8 mouse cellular contexts compared by ENCODE assay signal in genomic region chr16:7419655-7420281, GRCm38 (mm10).
DNase-seq lines count a peak whose midpoint lies in the region; ATAC-seq lines count a peak whose summit lies in the region.

No protein-coding gene starts in this region.

- H3K9me3 ChIP-seq in intestine, embryonic 16.5 days (ENCODE audit: control insufficient read depth, low read length), result no peaks in the 10 kb centered on the region

- peak overlapping the region; percentile 49; the same call in 1 of the 2 replicates for H3K9ac ChIP-seq in intestine, embryonic 16.5 days (ENCODE audit: low read depth, low read length)

- H3K4me1 ChIP-seq in intestine, embryonic 16.5 days (ENCODE audit: control insufficient read depth, insufficient read depth, low read length), result no peaks in the 10 kb centered on the region; the same call in 1 of the 2 replicates

- ATAC-seq in intestine, embryonic 16.5 days, result peak; percentile 79

- H3K27me3 ChIP-seq in intestine, embryonic 16.5 days (replicated peaks; ENCODE audit: control insufficient read depth, insufficient read depth, low read length), result no peaks in the 10 kb centered on the region

- H3K4me3 ChIP-seq in intestine, embryonic 16.5 days (ENCODE audit: low read length), result peak overlapping the region; percentile 12

- H3K36me3 ChIP-seq in intestine, embryonic 16.5 days (ENCODE audit: control insufficient read depth, insufficient read depth, low read length), result no peaks in the 10 kb centered on the region

- 18% methylated on average over 12 of the region's 12 CpGs for WGBS in intestine, embryonic 16.5 days

- peak overlapping the region; percentile 63 for H3K27ac ChIP-seq in intestine, embryonic 16.5 days (ENCODE audit: low read length)

- peak overlapping the region; percentile 50 for H3K4me2 ChIP-seq in intestine, embryonic 16.5 days (ENCODE audit: low read depth, low read length)

- peak; percentile 41 for DNase-seq in Muller cell, postnatal 12 days (ENCODE audit: inconsistent ontology term)
- peak; percentile 90 for DNase-seq in brain, adult 2 months (ENCODE audit: low read depth, low spot score)
- DNase-seq in heart, adult 18-20 months, result peak; percentile 33 to 52
- DNase-seq in left cerebral cortex, adult 9 months (ENCODE audit: low spot score in 2 of 2), result peak; percentile 20 to 56
- DNase-seq in mesoderm, embryonic 11.5 days (ENCODE audit: low read depth, low spot score), result peak; percentile 43
- peak; percentile 88 for DNase-seq in telencephalon, adult 2 months (ENCODE audit: low read depth, low spot score)
- no peak for DNase-seq in gastrocnemius, adult 8-10 months (ENCODE audit: low spot score in 2 of 2)

Comparison
In these comparisons a context has a peak if more than half of its experiments do, and no peak if none do; other contexts are left out.
1. DNase-seq: peak in Muller cell, postnatal 12 days (single experiment), brain, adult 2 months (single experiment), heart, adult 18-20 months (2 of 2), left cerebral cortex, adult 9 months (2 of 2), mesoderm, embryonic 11.5 days (single experiment) and telencephalon, adult 2 months (single experiment); none in gastrocnemius, adult 8-10 months (0 of 2).